Mouse (Mus musculus) midbrain, embryonic 11.5 days (tissue): ENCODE measurements around the gene Birc7. TPM values are rescaled to one million over a fixed set of nuclear protein-coding genes. Genes with fewer than 3 reads are reported as not detected.

Experiments
- ATAC-seq: fragments of 200-750 bp; cut with Nextera tagmentation; 2 replicates; pipeline ENCODE4 v1.8.0; 2017; ENCODE audit warnings: moderate TSS enrichment, moderate library complexity; ENCODE audit not compliant: low FRiP score
- DNase-seq: peaks from one replicate; pipeline ENCODE4 v3.0.0; 2015; ENCODE audit warnings: low spot score; ENCODE audit errors: missing footprints
- H3K27ac ChIP-seq: fragments of 300-500 bp; sonication (generic); 2 replicates; pipeline ENCODE4 v1.5.1; 2014; ENCODE audit warnings: low read depth, low read length
- H3K27me3 ChIP-seq: fragments of 300-500 bp; sonication (generic); 2 replicates; pipeline ENCODE4 v1.6.1; 2014; ENCODE audit warnings: mild to moderate bottlenecking, low read length, moderate library complexity, mixed read lengths; ENCODE audit not compliant: control insufficient read depth, insufficient read depth
- H3K36me3 ChIP-seq: fragments of 300-500 bp; sonication (generic); 2 replicates; pipeline ENCODE4 v1.6.1; 2014; ENCODE audit warnings: mild to moderate bottlenecking, low read length, moderate library complexity, mixed read lengths; ENCODE audit not compliant: control insufficient read depth, insufficient read depth
- H3K4me1 ChIP-seq: fragments of 300-500 bp; sonication (generic); 2 replicates; pipeline ENCODE4 v1.6.1; 2014; ENCODE audit warnings: low read length; ENCODE audit not compliant: control insufficient read depth, insufficient read depth
- H3K4me2 ChIP-seq: fragments of 300-500 bp; sonication (generic); 2 replicates; pipeline ENCODE4 v1.6.1; 2014; ENCODE audit warnings: mild to moderate bottlenecking, moderate library complexity
- H3K4me3 ChIP-seq: fragments of 300-500 bp; sonication (generic); 2 replicates; pipeline ENCODE4 v1.5.1; 2014; ENCODE audit warnings: low read depth, low read length
- H3K9ac ChIP-seq: fragments of 300-500 bp; sonication (generic); 2 replicates; pipeline ENCODE4 v1.6.1; 2014; ENCODE audit warnings: low read length
- H3K9me3 ChIP-seq: fragments of 300-500 bp; sonication (generic); 2 replicates; pipeline ENCODE4 v1.6.1; 2016; ENCODE audit warnings: low read length; ENCODE audit not compliant: control insufficient read depth
- WGBS: fragments of 180-500 bp; shearing (Covaris S2); extraction: QIAGEN DNeasy Blood & Tissue Kit; methylation state at CpG from one replicate; pipeline ENCODE4 v1.1.7; 2014; 5-methylcytosine and 5-hydroxymethylcytosine counted together
- polyA plus RNA-seq: library from polyadenylated mRNA; unstranded; fragments of >200 nt; fragmentation: Nextera tagmentation; extraction: Ambion mirVana; gene quantifications from 2 replicates; pipeline ENCODE4 v1.2.1, GENCODE M21; 2014

Gene Birc7
- polyA plus RNA-seq, 1 experiment from 2014 or later = 0.45 TPM

GRCm38 (mm10) chr2:180891835-180892323 is 36.9 kb upstream of the Birc7 start:
- Histone ChIP-seq H3K4me3 (peak overlapping the region; percentile 99), H3K9ac (peak overlapping the region; percentile 99), H3K36me3 (no peaks in the 10 kb centered on the region), H3K9me3 (no peaks in the 10 kb centered on the region), H3K27ac (peak overlapping the region; percentile 99), H3K27me3 (no peaks in the 10 kb centered on the region; the same call in 1 of the 2 replicates), H3K4me1 (peaks cover 55% of the 10 kb centered on the region), H3K4me2 (peak overlapping the region; percentile 97)
- no peak for ATAC-seq
- DNase-seq = peak; percentile 96
- WGBS = 1% methylated on average over 9 of the region's 9 CpGs

DNA sequence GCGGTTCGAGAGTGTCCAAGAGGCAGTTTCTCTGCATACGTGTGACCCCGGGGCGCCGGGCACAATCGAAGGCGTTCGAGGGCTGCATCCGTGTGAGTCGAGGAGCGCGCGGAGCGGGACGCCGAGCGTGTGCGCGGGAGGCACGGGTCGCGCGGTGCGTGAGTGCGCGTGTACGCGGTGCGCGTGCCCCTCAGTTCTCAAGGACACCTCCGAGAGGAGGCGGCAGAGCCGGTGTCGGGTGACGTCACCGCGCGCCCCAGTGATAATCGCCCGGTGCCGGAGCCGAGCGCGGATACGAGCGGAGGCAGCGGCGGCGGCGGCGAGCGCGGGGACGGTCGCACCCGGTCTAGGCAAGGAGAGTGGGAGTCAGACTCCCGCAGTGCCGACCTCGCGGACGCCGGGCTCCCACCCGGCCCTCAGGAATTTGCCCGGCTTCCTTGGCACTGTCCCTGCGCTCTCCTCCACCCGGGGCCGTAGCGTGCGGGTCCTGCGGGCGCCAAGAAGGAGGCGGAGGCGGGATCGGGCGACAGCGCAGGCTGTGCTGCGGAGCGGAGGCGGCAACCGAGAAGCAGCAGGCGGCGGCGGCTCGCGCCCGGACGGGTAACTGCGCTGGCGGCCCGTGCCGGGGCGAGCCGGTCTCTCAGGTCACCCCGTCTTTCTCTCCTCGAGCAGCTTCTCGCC is 35.8 kb upstream of the Birc7 start:
- Histone ChIP-seq H3K27ac (peak overlapping the region; percentile 99), H3K4me1 (peaks cover 47% of the 10 kb centered on the region), H3K27me3 (no peaks in the 10 kb centered on the region; the same call in 1 of the 2 replicates), H3K9me3 (no peaks in the 10 kb centered on the region), H3K36me3 (no peaks in the 10 kb centered on the region), H3K9ac (peak overlapping the region; percentile 99), H3K4me2 (peak overlapping the region; percentile 97), H3K4me3 (peak overlapping the region; percentile 99)
- WGBS = under 1% methylated on average over 96 of the region's 97 CpGs
- ATAC-seq (peak; percentile 9), DNase-seq (peak; percentile 99)

DNA sequence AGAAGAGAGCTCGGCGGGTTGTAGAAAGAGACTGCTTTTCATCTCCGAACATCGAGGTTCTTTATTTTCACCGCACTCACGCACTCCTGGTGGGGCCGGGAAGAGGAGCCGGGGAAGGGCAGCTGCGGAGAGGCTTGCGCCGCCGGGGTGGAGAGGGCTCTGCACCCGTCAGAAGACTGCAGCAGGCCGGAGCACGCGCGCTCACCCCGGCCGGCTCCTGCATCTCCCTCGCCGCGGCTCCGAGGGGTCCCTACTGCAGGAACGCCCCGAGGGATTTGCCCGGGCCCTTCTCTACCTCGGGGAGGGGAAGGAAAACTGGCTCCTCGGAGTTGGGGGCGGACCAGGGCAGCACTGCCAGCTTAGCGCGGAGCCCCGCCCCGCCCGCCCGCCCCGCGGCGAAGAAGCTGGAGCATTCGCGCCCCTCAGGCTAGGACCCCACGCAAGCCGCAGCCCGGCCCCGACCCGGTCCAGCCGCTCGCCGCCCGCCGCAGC is 35.2 kb upstream of the Birc7 start:
- DNase-seq = peak; percentile 97
- H3K4me3 ChIP-seq = peak overlapping the region; percentile 99
- no peaks in the 10 kb centered on the region; the same call in 1 of the 2 replicates for H3K27me3 ChIP-seq
- H3K9ac ChIP-seq = peak overlapping the region; percentile 99
- WGBS = under 1% methylated on average over 43 of the region's 50 CpGs
- H3K4me1 ChIP-seq = peaks cover 41% of the 10 kb centered on the region
- no peaks in the 10 kb centered on the region for H3K36me3 ChIP-seq
- H3K9me3 ChIP-seq = no peaks in the 10 kb centered on the region
- H3K4me2 ChIP-seq = peak overlapping the region; percentile 97
- peak; percentile 49 for ATAC-seq
- peak overlapping the region; percentile 99 for H3K27ac ChIP-seq

DNA sequence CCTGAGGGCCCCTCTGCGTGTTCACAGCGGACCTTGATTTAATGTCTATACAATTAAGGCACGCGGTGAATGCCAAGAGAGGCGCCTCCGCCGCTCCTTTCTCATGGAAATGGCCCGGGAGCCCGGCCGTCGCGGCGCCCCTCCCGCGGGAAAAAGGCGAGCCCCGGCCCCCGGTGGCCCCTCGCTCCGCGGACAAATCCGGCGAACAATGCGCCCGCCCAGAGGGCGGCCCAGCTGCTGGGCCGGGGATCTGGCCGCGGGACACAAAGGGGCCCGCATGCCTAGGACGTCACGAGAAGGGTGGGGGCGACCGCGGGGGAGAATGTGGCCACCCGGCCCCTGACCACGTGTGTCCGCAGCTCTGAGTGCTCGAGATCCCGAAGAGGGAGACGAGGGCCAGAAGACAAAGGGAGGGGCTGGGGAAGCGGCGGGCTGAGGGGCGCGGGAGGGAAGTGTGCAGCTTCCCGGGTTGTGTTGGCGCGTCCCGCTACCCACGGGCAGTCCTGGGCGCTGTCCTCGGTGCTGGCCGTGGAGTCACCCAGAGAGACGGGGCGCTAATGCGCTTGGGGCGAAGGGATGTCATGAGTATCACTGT is 34.7 kb upstream of the Birc7 start:
- H3K36me3 ChIP-seq = no peaks in the 10 kb centered on the region
- H3K27me3 ChIP-seq = no peaks in the 10 kb centered on the region; the same call in 1 of the 2 replicates
- H3K4me3 ChIP-seq = peak overlapping the region; percentile 99
- peak overlapping the region; percentile 99 for H3K27ac ChIP-seq
- no peaks in the 10 kb centered on the region for H3K9me3 ChIP-seq
- H3K9ac ChIP-seq = peak overlapping the region; percentile 99
- WGBS = under 1% methylated on average over 56 of the region's 57 CpGs
- H3K4me1 ChIP-seq = peaks cover 38% of the 10 kb centered on the region
- ATAC-seq = peak; percentile 68
- H3K4me2 ChIP-seq = peak overlapping the region; percentile 97
- no peak for DNase-seq

- Histone ChIP-seq H3K4me3 (peak overlapping the region; percentile 99), H3K4me1 (peaks cover 34% of the 10 kb centered on the region), H3K36me3 (no peaks in the 10 kb centered on the region), H3K27me3 (no peaks in the 10 kb centered on the region; the same call in 1 of the 2 replicates), H3K27ac (peak overlapping the region; percentile 99), H3K9me3 (no peaks in the 10 kb centered on the region), H3K9ac (peak overlapping the region; percentile 99), H3K4me2 (peak overlapping the region; percentile 97)
- DNase-seq (peak; percentile 97), ATAC-seq (peak; percentile 19)
- under 1% methylated on average over 13 of the region's 13 CpGs for WGBS
These were observed 34.1 kb upstream of the Birc7 start for GRCm38 (mm10) chr2:180894734-180895133.

DNA sequence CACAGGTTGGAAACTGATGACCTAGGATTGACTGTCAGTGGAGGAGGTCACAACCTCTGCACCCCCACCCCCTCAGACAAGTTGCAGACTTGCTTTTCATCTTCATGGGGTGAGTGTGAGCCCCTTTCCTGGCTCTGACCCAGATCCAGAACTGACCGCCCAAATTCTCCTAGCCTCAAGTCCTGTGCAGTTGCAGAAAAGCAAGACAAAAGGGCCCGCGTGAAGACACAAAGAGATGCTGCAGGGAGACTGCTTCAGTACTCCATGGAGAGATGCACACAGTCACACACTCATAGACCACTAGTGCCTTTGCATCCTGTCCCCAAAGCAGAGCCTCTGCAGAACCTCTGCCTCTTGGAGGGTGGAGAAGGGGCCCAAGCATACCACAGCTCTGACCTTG is 33.5 kb upstream of the Birc7 start:
- DNase-seq = no peak
- Histone ChIP-seq H3K36me3 (no peaks in the 10 kb centered on the region), H3K27me3 (no peaks in the 10 kb centered on the region; the same call in 1 of the 2 replicates), H3K9me3 (no peaks in the 10 kb centered on the region), H3K4me3 (peak overlapping the region; percentile 99), H3K9ac (peak overlapping the region; percentile 99), H3K4me1 (peaks cover 28% of the 10 kb centered on the region), H3K27ac (peak overlapping the region; percentile 21), H3K4me2 (peak overlapping the region; percentile 97)
- ATAC-seq = no peak
- 70% methylated on average over 3 of the region's 3 CpGs for WGBS

- Histone ChIP-seq H3K27me3 (no peaks in the 10 kb centered on the region; the same call in 1 of the 2 replicates), H3K4me2 (peak overlapping the region; percentile 97; the same call in 1 of the 2 replicates), H3K4me3 (no peak overlapping the region), H3K9me3 (no peaks in the 10 kb centered on the region), H3K9ac (peak overlapping the region; percentile 99; the same call in 1 of the 2 replicates), H3K36me3 (no peaks in the 10 kb centered on the region), H3K27ac (peak overlapping the region; percentile 21; the same call in 1 of the 2 replicates), H3K4me1 (peaks cover 23% of the 10 kb centered on the region)
- WGBS = 76% methylated on average over 11 of the region's 11 CpGs
- ATAC-seq (no peak), DNase-seq (no peak)
These were observed 32.8 kb upstream of the Birc7 start for GRCm38 (mm10) chr2:180895837-180896525.

DNA sequence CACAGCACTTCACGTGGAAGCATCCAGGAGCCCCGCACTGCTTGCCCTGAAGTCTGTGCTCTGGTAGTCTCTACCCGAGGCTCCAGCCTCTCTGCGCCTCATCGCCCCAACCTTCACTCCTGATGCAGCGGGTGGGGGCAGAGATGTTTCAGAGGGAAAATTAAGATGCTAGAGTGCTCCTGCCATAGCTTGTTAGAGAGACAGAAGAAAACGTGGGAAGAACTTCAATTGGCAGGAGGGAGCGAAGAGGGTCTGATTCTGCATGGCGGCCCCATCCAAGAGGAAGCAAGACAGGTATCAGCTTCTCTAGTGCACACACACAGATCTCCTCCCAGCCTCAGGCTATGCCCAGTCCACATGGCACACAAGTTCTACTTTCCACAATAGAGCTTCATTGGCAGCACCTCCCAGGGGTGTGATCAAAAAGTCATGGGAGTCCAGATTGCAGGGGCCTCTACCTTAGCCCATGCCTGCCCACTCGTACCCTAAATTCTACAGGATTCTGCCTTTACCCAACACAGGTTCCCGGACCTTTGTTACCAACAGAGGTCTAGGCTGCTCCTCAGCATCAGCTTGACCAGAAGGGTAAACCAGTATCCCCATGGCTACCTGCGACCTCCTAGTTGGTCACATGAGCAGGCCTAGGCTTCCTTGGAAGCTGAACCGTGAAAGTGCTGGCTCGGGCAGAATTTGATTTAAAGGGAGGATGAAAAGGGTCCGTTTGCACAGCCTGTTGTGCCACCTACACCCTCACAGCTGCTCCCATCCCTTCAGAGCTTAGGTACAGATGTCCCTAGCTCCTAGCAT is 31.8 kb upstream of the Birc7 start:
- Histone ChIP-seq H3K27me3 (no peaks in the 10 kb centered on the region), H3K27ac (no peak overlapping the region), H3K36me3 (no peaks in the 10 kb centered on the region), H3K9me3 (no peaks in the 10 kb centered on the region), H3K4me1 (peaks cover 18% of the 10 kb centered on the region), H3K9ac (no peak overlapping the region), H3K4me3 (no peak overlapping the region), H3K4me2 (no peak overlapping the region)
- 67% methylated on average over 15 of the region's 15 CpGs for WGBS
- ATAC-seq (no peak), DNase-seq (no peak)
